Mouse (Mus musculus) G1E (cell line): ENCODE data around the gene Agbl2. TPM values are rescaled to one million over a fixed set of nuclear protein-coding genes. Genes with fewer than 3 reads are reported as not detected.

ENCODE experiments used
- ATAC-seq: 2 replicates; pipeline ENCODE4 v1.8.0; 2016; ENCODE audit warnings: mild to moderate bottlenecking; ENCODE audit not compliant: insufficient number of reproducible peaks, poor library complexity, low FRiP score, severe bottlenecking; ENCODE audit errors: extremely low read depth
- DNase-seq: peaks from one replicate; pipeline ENCODE4 v3.0.0; 2012; ENCODE audit warnings: low spot score
- H3K27me3 ChIP-seq: 2 replicates; pipeline ENCODE4 v1.6.1; 2012; ENCODE audit warnings: mild to moderate bottlenecking, low read length, inconsistent platforms; ENCODE audit not compliant: insufficient read depth
- H3K36me3 ChIP-seq: replicated peaks from 2 replicates; pipeline ENCODE3; 2012; ENCODE audit warnings: mild to moderate bottlenecking, inconsistent platforms
- H3K4me1 ChIP-seq: 2 replicates; pipeline ENCODE4 v1.6.1; 2012; ENCODE audit warnings: low read depth, low read length, inconsistent platforms, mixed read lengths; ENCODE audit not compliant: insufficient read depth
- H3K4me3 ChIP-seq: 2 replicates; pipeline ENCODE4 v1.5.1; 2012; ENCODE audit warnings: low read depth, mild to moderate bottlenecking, inconsistent platforms, low read length, moderate library complexity, mixed read lengths
- H3K9me3 ChIP-seq: replicated peaks from 2 replicates; pipeline ENCODE4 v1.6.1; 2012; ENCODE audit warnings: inconsistent platforms
- CTCF ChIP-seq: IDR thresholded peaks from 2 replicates; pipeline ENCODE4 v1.5.1; 2012; ENCODE audit warnings: low read depth, low read length, inconsistent platforms, mixed read lengths
- GATA1 ChIP-seq: IDR thresholded peaks from 2 replicates; pipeline ENCODE4 v1.6.1; 2012; ENCODE audit warnings: borderline replicate concordance, low read length, inconsistent platforms, mixed read lengths
- GATA2 ChIP-seq: IDR thresholded peaks from 2 replicates; pipeline ENCODE4 v1.6.1; 2012; ENCODE audit warnings: low read depth, low read length, inconsistent platforms, borderline replicate concordance
- POLR2AphosphoS5 ChIP-seq: IDR thresholded peaks from 2 replicates; pipeline ENCODE4 v1.6.1; 2012; ENCODE audit warnings: low read depth, low read length, inconsistent platforms; ENCODE audit not compliant: insufficient replicate concordance
- TAL1 ChIP-seq: conservative IDR thresholded peaks from 2 replicates; pipeline ENCODE4 v1.6.1; 2012; ENCODE audit warnings: low read depth, low read length, inconsistent platforms, mixed read lengths
- polyA plus RNA-seq: library from polyadenylated mRNA; stranded (reverse); fragments of >175 nt; gene quantifications from 2 replicates; pipeline ENCODE4 v1.2.3, GENCODE M21; 2012
- total RNA-seq, 2 experiments: library from RNA; stranded (forward) in 1 of 2; stranded (reverse) in 1 of 2; fragments of 200-1000 nt in 1 of 2; fragments of >200 nt in 1 of 2; fragmentation: Nextera tagmentation in 1 of 2; gene quantifications; 2 replicates each; pipeline ENCODE4 v1.2.3; 2014 to 2017

Gene Agbl2
- total and polyA plus RNA-seq, 3 experiments: 0.11 TPM; not detected in 2

GRCm38 (mm10) chr2:90877584-90878259, 95.2 kb downstream of the Agbl2 start:
- Histone ChIP-seq H3K36me3 (no peaks in the 10 kb centered on the region), H3K4me3 (no peak overlapping the region), H3K27me3 (peaks cover 10% of the 10 kb centered on the region; the same call in 1 of the 2 replicates), H3K9me3 (no peaks in the 10 kb centered on the region), H3K4me1 (peaks cover 21% of the 10 kb centered on the region)
- ATAC-seq: no peak
- TF ChIP-seq GATA1 (no peak), GATA2 (no peak), POLR2AphosphoS5 (no peak), TAL1 (no peak), CTCF (no peak)
- DNase-seq: no peak

GRCm38 (mm10) chr2:90879419-90879818, 96.9 kb downstream of the Agbl2 start:
- DNase-seq (no peak), ATAC-seq (no peak)
- H3K27me3 ChIP-seq: peaks cover 12% of the 10 kb centered on the region
- peaks cover 21% of the 10 kb centered on the region for H3K4me1 ChIP-seq
- peaks cover 7% of the 10 kb centered on the region for H3K9me3 ChIP-seq
- H3K36me3 ChIP-seq: no peaks in the 10 kb centered on the region
- no peak overlapping the region for H3K4me3 ChIP-seq
- TF ChIP-seq POLR2AphosphoS5 (no peak), GATA1 (no peak), CTCF (no peak), TAL1 (no peak), GATA2 (no peak)

- ATAC-seq (no peak), DNase-seq (no peak)
- TF ChIP-seq POLR2AphosphoS5 (no peak), CTCF (no peak), GATA1 (no peak), TAL1 (no peak), GATA2 (no peak)
- H3K27me3 ChIP-seq: peaks cover 20% of the 10 kb centered on the region
- peaks cover 21% of the 10 kb centered on the region for H3K4me1 ChIP-seq
- H3K9me3 ChIP-seq: peaks cover 7% of the 10 kb centered on the region
- no peaks in the 10 kb centered on the region for H3K36me3 ChIP-seq
- H3K4me3 ChIP-seq: no peak overlapping the region
Observed at GRCm38 (mm10) chr2:90880144-90880785, 97.7 kb downstream of the Agbl2 start.

- ATAC-seq (no peak), DNase-seq (no peak)
- no peaks in the 10 kb centered on the region for H3K36me3 ChIP-seq
- TF ChIP-seq GATA2 (no peak), GATA1 (no peak), TAL1 (no peak), CTCF (no peak), POLR2AphosphoS5 (no peak)
- peaks cover 35% of the 10 kb centered on the region for H3K27me3 ChIP-seq
- peaks cover 23% of the 10 kb centered on the region for H3K4me1 ChIP-seq
- H3K4me3 ChIP-seq: no peak overlapping the region
- peaks cover 7% of the 10 kb centered on the region for H3K9me3 ChIP-seq
Observed at GRCm38 (mm10) chr2:90881824-90882223, 99.3 kb downstream of the Agbl2 start.

Other genes with a start within 250 kb of the Agbl2 start
- gene Ptprj, start 202.1 kb upstream of the Agbl2 start, total RNA-seq (2014; fragmentation: Nextera tagmentation): not detected in 2 replicates
- 0.44 and 0.46 TPM in 2 replicates for gene Ptprj, start 202.1 kb upstream of the Agbl2 start, total RNA-seq (2017)
- 0.01 and 0.02 TPM in 2 replicates for gene Ptprj, start 202.1 kb upstream of the Agbl2 start, polyA plus RNA-seq
- 157 and 180 TPM in 2 replicates for gene Nup160, start 105.5 kb upstream of the Agbl2 start, total RNA-seq (2014; fragmentation: Nextera tagmentation)
- gene Nup160, start 105.5 kb upstream of the Agbl2 start, total RNA-seq (2017): 58.1 and 69.2 TPM in 2 replicates
- gene Nup160, start 105.5 kb upstream of the Agbl2 start, polyA plus RNA-seq: 6.3 and 9.1 TPM in 2 replicates
- 146 and 173 TPM in 2 replicates for gene Fnbp4, start 37.4 kb upstream of the Agbl2 start, total RNA-seq (2014; fragmentation: Nextera tagmentation)
- gene Fnbp4, start 37.4 kb upstream of the Agbl2 start, total RNA-seq (2017): 131 and 156 TPM in 2 replicates
- gene Fnbp4, start 37.4 kb upstream of the Agbl2 start, polyA plus RNA-seq: 61.1 and 64.5 TPM in 2 replicates
- gene Mtch2, start 64.4 kb downstream of the Agbl2 start, total RNA-seq (2014; fragmentation: Nextera tagmentation): 142 and 174 TPM in 2 replicates
- 226 and 233 TPM in 2 replicates for gene Mtch2, start 64.4 kb downstream of the Agbl2 start, total RNA-seq (2017)
- gene Mtch2, start 64.4 kb downstream of the Agbl2 start, polyA plus RNA-seq: 11.3 and 11.8 TPM in 2 replicates
- gene C1qtnf4, start 103.1 kb downstream of the Agbl2 start, total RNA-seq (2014; fragmentation: Nextera tagmentation): not detected in 2 replicates
- 0.16 TPM in 1 of 2 replicates, not detected in the other for gene C1qtnf4, start 103.1 kb downstream of the Agbl2 start, total RNA-seq (2017)
- gene C1qtnf4, start 103.1 kb downstream of the Agbl2 start, polyA plus RNA-seq: not detected in 2 replicates
- gene Kbtbd4, start 122.0 kb downstream of the Agbl2 start, total RNA-seq (2014; fragmentation: Nextera tagmentation): 18.2 and 21.4 TPM in 2 replicates
- 31.8 and 35.5 TPM in 2 replicates for gene Kbtbd4, start 122.0 kb downstream of the Agbl2 start, total RNA-seq (2017)
- 4.0 and 6.6 TPM in 2 replicates for gene Kbtbd4, start 122.0 kb downstream of the Agbl2 start, polyA plus RNA-seq
- gene Ndufs3, start 122.1 kb downstream of the Agbl2 start, total RNA-seq (2014; fragmentation: Nextera tagmentation): 106 and 132 TPM in 2 replicates
- 131 and 165 TPM in 2 replicates for gene Ndufs3, start 122.1 kb downstream of the Agbl2 start, total RNA-seq (2017)
- gene Ndufs3, start 122.1 kb downstream of the Agbl2 start, polyA plus RNA-seq: 86.8 and 94.6 TPM in 2 replicates
- 67.0 and 73.9 TPM in 2 replicates for gene Celf1, start 157.7 kb downstream of the Agbl2 start, total RNA-seq (2014; fragmentation: Nextera tagmentation)
- gene Celf1, start 157.7 kb downstream of the Agbl2 start, total RNA-seq (2017): 59.1 and 66.2 TPM in 2 replicates
- gene Celf1, start 157.7 kb downstream of the Agbl2 start, polyA plus RNA-seq: 93.8 and 97.1 TPM in 2 replicates